Mouse (Mus musculus) yolk sac, embryonic 10.5 days (tissue): Measurements from ENCODE around the gene Cwh43.

ENCODE experiments used
- DNase-seq: peaks from one replicate; pipeline ENCODE4 v3.0.0-alpha.2; 2017; ENCODE audit warnings: low spot score

The Cwh43 gene

DNA sequence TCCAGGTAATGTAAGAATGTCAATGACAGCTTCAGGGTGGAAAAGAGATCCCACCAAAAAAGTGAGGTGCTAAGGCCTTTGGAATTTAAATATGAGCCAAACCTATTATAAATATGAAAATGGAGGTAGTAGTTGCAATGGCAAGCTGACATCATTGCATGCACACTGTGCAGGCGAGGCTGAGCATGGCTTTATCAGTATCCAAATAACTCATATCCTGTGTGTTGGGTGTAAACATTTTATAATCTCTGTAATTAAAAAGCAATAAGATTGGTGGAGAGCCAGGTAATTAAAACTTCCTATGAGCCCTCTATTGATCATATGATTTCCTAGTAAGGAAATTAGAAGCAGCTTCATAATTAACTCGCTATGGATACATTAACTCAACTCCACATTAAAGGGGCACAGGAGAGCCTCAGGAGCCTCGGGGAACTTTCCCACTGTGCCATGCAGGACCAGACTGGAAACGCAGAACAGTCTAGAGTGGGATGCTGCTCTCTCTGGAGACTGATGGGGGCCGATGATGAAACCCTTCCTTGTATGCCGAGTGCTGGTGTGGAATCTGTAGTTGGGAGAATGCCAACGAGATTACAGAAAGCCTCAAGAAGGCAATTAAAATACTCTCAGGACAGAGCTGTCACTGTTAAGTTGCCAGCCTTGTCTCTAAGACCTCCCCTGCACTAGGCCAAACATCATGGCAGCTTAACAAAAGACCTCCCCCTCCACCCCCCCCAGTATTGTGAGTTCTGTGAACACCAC lies 5.9 kb upstream of the Cwh43 start:
- no peak for DNase-seq

DNA sequence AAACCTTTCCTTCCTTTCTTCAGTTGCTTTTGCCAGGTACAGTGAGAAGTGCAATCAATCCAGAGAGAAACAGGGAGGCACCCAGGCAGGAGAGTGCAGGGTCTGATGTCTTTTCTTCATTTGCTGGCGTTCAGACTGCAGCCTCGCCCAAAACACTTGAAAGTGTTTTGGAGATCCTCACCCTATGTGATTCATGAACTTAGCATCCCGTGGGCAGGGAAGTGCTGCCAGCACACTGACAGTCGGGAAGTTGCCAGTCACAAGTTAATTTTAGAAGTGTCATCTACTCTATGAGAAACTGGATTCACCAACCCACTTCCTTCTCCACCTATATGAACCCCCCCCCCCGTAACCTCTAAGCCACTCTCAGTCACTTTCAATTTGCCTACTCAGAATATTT lies 4.5 kb upstream of the Cwh43 start:
- DNase-seq = no peak

DNA sequence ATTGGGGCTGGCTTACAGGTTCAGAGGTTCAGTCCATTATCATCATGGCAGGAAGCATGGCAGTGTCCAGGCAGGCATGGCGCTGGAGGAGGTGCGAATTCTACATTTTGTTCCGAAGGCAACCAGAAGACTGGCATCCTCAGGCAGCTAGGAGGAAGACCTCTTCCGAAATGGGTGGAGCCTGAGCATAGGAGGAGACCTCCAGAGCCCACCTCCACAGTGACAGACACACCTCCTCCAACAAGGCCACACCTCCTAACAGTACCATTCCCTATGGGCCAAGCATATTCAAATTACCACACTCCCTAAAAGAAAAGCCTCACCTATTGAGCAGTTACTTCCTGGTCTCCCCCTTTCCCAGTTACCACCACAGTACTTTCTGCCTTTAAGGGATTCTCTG lies 3.0 kb upstream of the Cwh43 start:
- DNase-seq = no peak

DNA sequence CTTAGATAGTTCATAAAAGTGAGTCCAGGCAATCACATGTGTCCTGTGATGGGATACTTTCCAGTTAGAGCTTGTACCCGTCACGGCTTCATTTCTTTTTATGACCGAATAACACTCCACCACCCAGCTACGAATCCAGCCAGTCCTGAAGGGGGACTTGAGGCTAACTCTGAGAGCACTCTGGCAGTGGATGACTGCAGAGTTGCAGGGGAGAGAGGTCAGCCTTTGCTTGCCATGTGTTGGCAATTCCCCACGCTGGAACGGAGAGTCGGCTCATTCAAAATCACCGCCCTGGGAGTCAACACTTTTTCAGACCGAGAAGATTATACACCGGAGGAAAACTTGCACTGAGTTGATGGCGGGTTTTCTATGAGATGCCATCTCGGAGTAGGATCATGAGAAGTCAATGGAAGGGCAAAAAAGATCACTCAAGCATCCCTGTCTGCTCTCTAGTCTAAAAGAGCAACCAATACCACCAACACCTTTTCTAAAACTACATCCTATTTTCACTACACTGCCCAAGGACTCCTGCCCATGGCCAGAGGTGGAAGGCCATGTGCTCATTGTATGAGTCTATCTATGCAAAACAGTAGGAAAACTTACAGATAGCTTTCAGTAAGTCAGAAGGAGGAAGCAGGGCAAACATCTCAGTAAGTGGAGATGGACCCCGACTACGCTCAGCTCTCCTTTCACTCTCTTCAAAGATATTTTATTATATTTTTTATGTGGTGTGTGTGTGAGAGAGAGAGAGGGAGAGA lies 2.4 kb upstream of the Cwh43 start:
- no peak for DNase-seq

DNA sequence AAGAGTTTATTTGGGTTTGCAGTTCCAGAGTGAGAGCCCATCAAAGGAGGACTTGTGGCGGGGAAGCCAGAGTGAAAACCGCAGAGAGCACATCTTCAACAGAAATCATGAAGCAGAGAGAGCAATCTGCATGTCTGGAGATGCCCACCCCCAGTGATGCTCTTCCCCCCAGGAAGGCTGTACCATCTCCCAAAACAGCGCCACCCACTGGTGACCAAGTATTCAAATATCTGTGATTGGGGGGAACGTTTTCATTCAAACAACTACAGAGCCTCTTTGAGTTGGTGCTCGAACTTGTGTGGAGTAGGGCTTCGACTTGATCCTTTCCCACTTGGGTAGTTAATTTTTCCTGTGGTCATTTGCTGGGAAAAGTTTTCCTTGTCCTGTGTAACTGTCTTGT lies 1.1 kb upstream of the Cwh43 start:
- no peak for DNase-seq

DNA sequence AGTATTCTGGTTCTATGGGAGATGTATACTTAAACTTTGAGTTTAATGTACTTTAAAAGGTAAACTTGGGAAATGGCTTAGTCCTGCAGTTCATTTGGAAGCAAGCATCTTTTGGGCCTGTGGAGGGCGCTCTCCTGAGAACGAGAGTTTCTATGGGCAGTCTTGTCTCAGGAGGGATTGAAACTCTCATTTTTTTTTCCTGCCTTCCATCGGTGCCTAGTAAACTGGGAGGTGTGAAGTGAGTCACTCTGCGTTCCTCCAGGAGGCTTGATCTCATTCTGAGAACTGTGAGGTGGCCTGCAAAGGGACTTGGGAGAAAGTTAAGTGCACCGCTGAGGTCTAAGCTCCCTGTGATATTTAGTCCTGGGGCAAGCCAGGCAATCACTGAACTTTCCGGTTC lies 986 bp downstream of the Cwh43 start:
- no peak for DNase-seq

DNA sequence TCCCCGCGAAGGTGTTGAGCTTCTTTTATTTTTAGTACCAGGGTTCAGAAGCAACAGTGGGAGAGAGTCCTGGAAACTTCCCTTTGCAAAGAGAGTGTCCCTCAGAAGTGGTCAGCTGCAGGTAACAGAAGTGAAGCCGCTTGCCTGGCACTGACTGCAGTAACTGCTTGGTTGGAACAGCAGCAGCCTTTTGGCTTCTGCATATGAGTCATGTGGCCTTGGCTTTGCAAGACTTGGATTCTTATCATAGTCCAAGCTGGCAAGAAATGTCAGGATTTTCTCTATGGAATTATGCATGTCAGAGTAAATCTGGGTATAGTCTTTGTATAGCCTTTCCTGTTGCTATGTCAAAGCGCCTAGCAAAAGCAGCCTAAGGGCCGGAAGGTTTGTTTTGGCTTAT lies 4.1 kb downstream of the Cwh43 start:
- DNase-seq = no peak

DNA sequence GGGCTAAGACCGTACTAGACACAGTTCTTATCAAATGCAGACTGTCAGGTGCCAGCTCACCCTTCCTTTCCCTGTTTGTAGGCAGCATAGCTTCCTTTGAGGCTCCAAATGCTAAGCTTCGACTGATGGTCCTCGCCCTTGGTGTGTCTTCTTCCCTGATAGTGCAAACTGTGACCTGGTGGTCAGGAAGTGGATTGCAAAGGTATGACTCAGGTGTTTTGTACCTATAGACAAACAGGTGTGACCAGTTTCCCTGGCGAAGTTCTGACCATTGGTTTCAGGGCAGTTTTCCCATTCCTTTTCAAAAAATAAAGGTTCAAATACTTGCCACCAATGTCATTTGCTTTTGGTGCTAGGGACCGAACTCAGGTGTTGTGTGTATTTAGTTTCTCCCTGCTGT lies 5.9 kb downstream of the Cwh43 start:
- no peak for DNase-seq

DNA sequence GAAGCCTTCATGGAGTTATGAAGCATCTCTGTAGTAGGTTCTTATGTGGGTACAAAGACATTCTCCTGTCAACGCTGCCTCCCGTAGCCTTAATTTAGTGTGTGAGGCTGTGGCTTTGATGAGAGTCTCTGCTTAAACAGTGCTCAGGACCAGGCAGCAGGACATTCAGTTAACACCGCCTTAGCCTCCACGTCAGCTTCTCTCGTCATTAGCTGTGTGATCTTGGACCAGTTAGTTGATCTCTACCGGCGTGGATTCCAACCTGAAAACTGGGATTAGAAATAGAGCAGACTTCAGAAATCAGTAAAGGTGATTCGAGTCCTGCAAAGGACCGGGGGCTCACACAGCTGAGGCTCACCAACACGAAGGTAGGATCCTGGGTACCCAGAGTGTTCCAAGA lies 8.3 kb downstream of the Cwh43 start:
- no peak for DNase-seq

DNA sequence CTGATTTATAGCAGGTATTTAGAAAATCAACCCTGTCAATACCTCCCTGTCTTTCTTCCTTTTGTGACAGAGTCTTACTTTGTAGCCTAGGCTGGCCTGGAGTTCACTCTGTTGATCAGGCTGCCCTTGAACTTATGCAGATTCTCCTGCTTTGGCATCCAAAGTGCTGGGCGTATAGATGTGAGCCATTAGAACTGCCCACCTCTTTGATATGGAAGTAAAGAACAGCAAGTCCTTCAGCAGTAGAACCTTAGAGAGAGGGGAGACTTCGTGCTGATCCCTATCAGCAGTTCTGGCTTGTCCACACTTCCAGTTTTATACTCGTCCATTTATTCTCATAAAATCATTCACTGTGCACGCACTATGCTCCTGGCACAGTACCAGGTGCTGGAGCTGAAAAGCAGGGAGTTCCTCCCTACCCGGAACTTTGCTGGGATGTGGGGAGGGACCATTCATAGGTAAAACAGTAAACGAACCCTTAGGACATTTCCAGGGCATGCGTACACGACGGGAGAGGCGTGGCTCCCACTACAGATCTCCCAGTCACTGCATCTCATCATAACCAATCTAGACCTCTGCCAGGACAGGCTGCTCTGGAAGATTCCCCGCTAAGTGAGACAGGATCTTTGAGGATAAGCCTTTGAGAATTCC lies 13.3 kb downstream of the Cwh43 start:
- DNase-seq = no peak

DNA sequence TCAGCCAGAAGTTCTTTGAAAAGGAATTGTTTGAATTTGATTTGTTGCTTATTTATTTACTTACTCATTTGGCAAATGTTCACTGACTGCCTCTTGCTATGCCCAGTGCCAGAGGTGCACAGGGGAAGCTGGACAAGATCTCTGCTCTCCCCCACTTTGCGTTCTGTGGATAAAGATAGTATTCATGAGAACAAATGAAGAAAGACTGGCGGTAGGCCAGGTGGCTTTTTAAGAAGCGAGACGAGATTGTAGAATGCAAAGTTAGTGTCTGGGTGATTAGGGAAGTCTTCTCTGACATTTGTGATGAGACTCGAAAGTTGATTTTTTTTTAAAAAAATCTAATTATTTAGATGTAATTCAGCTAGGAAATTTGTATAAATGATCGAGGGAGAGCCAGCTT lies 20.9 kb downstream of the Cwh43 start:
- no peak for DNase-seq

DNA sequence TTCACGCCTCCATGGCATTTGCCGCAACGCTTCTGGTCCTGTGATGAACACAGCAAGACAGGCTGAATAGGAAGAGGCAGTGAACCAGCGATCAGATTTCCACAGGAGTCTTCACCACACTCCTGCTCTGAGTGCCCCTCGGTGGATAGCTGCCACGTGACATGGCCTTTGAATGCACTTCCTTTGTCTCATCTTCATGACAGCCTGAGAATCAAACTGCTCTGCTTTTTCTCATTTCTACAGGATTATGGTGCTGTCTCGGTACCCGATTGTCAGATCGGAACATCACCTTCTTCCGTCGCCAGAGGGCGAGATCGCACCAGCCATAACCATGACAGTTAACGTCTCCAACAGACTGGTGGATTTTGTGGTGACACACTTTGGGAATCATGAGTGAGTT lies 25.7 kb downstream of the Cwh43 start:
- peak; percentile 27 for DNase-seq

DNA sequence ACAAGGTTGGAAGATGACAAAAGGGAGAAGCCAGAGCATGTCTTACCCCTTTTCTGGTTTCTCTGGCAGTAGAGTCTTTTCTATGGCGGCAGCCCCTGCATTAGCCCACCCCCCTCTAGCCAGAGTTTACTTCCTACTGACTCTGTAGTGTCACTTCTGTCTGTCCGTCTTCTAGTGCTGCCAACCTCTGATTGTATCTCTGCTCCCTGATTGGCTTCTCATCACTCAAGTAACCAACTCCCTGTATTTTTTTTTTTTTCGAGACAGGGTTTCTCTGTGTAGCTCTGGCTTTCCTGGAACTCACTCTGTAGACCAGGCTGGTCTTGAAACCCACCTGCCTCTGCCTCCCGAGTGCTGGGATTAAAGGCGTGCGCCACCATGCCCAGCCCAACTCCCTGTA lies 26.9 kb downstream of the Cwh43 start:
- no peak for DNase-seq

DNA sequence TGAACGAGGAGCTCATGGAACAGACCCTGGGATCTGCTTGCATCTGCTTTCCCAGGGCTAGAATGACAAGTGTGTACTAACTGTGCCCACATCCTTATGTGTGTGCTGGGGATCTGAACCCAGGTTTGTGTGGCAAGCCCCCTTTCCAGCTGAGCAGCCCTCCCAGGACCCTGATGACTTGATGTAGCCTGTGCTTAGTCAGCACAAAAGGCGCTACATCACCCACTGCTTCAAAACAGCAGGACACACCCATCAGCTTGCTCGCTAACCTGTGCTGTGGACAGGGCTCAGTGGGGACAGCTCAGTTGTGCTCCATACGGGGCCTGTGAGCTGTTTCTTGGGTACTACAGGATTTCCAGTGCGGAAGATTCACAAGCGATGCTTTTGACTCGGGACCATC lies 28.9 kb downstream of the Cwh43 start:
- no peak for DNase-seq

DNA sequence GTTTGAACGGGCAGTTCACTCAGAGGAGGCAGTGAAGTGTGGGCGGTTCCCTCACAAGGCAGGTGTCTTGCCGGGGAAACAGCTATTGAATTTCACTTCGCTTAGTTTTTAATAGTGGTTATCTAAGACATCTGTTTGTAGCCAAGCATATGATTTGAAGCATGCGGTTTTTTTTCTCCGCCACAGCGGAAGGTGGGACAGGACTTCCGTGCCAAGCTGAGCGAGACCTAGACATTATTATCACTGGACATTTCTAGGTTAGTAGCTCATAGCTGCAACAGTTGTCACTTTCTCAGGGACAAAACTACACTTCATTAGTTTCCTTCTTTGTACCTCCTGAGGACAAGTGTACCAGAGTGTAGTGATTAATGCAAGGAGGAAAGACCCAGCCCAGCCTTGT lies 36.3 kb downstream of the Cwh43 start:
- no peak for DNase-seq

DNA sequence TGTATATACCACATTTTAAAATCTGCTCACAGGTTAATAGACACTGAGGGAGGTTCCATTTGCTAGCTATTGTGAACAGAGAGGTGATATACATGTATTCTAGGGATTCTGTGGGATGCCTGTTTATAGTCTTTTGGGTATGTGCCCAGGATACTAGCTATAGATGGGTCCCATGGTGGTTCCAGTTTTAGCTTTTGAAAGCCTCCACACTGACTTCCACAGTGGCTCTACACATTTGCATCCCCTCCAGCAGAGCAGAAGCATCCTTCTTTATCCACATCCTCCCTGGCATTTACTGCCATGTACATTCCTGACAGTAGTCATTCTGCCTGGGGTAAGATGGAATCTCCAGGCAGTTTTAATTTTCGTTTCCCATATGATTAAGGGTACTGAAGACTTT lies 44.4 kb downstream of the Cwh43 start:
- DNase-seq = no peak

DNA sequence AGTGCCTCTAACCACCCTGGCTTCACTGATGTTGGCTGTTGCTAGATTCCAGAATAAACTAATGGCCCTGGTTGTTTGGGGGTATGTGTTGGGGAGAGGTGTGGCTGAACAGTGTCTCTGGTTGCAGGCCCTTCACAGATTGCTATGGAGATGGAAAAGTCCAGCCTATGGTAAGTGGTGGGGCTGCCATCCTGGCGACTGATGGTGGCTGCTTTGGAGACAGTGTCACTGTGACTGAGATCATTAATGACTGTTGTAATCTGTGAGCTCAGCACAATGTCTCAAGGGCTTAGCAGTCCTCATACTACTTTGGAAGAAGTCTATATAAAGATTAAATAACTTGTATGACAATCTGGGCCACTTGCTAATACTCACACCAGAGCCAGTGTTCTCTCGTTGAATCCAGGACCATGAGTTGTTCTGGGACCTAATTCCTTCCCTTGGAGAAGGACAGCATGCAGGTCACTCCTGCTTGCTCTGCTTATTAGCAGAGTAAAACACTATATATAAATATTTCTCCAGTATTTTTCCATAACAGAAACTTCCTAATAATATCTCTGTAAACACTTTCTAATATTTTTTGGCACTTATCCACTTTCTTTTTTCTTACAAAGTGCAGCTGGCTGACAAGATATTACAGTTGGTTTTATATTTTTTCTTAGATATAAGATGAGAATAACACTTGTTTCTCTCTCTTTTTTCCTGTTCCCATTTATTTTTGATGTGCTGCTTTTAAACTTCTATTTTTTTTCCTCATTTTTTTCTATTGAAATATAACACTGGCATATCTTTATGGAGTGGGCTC lies 48.8 kb downstream of the Cwh43 start:
- no peak for DNase-seq

DNA sequence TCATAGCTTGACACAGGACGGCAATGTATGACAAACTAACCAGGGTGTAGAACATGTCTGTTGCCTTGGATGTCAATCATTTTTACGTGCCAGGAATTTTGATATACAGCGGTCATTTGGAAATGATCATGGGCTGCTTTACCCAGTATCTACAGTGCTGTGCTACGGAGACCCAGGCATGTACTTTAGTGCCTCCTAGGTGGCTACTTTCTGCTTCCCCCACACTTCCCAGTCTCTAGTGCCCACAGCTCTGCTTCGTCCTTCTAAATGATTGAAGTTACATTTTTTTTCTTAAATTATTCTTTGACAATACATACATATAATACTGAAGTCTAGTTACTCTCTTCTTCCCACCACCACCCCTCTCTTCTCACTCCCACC lies 49.4 kb downstream of the Cwh43 start:
- no peak for DNase-seq

DNA sequence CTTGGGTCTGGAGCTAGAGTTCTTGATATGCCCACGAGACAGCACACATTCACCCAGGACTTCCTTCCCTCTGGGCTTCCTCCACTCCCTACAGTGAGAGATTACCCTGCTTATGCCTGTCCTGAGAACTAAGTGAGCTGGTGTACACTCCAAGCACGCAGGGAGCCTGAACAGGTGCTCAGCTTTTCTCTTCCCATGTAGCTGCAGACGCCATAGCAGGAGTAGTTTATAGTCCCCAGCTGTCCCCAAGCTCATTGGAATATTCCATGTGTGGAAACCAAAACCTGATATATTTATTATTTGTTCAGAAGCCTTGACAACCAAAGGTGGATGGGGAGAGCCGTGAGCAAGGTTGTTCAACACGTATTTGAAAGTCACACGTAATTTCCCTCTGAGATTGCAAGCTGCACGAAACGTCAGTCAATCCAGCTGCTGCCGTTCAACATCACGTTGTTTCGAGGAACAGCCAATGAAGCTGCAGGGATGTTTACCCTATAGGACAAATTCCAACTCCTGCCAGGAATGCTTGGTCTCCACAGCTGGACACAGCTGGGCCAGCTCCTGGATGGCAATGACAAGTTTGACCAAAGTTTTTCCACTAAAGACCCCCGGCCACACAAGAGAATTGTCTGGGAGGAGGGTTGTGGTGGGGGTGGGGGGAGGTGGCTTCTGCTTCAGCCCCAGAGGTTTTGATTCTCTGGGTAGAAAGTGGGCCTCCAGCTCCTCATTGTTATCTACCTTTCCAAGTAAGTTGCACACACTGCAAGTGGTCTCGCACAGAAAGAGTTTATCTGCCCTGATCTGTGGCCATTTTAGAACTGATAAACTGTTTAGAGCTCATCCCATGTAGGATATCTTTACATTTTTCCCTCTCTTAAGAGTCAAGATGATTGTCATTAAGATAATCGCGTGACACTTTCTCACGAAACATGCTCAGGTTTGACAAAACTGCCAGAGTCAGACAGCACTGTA lies 62.9 kb downstream of the Cwh43 start:
- DNase-seq = no peak

DNA sequence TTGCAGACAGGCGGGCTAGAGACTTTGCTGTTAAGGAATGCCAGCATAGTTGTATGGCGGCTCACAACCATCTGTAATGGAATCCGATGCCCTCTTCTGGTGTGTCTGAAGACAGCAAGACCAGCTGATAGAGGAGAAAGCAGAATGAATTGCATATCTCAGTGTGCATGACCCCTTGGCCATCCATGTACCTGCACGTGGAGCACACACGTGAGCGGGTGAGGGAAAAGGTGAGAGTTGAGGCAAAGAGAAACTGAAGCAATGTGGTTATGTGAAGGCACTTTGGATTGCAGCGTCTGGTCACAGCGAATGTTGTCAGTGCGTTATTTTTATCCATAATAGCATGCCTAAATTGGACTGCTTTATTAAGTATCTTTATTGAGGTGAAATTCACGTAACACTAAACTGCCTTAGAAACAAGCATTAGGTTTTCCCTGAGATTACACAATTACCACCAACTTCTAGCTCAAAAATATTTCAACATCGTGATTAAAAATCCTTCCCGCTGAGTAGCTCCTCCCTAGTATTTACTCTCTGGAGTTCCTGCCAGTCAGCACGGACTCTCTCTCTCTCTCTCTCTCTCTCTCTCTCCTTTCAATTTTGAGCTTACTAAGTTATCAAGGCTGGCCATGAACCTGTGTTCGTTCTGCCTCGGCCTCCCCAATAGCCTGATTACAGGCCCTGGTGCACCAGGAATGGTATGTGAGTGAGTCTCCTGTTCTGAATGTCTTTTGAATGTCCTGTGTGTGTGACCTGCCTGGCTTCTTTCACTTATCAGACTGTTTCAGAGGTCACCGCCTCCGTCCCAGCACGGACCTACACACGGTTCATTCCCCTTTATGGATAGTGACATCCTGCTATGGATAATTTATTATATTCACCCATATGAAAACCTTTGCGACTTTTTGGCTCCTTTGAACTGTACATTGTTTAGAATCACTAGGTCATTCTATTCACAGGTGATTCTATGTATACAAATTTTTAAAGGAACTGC lies 68.8 kb downstream of the Cwh43 start:
- no peak for DNase-seq
